Mouse (Mus musculus): ENCODE measurements around the gene Ren1. TPM values are rescaled to one million over a fixed set of nuclear protein-coding genes. Genes with fewer than 3 reads are reported as not detected.

Gene Ren1
- total and polyA plus RNA-seq, 2 experiments from 2014 or later, result 0.12 to 0.14 TPM

- Histone ChIP-seq H3K4me3 (ENCODE audit: low read depth, low read length) (no peak overlapping the region), H3K27ac (ENCODE audit: low read depth, low read length) (0 out of 2 replicates have a peak overlapping the region, but pooled peaks have one; percentile 5), H3K4me1 (ENCODE audit: insufficient read depth) (peaks cover 9% of the 10 kb centered on the region; the same call in 1 of the 2 replicates), H3K27me3 (ENCODE audit: insufficient read depth, low read length) (no peaks in the 10 kb centered on the region), H3K36me3 (ENCODE audit: insufficient read depth) (no peaks in the 10 kb centered on the region), H3K9me3 (ENCODE audit: low read length) (no peaks in the 10 kb centered on the region), H3K4me2 (ENCODE audit: low read depth) (no peak overlapping the region), H3K9ac (no peak overlapping the region)
- WGBS, result 57% methylated on average over 4 of the region's 4 CpGs
- peak; percentile 60 for DNase-seq
- peak; percentile 45; the same call in 1 of the 2 replicates for ATAC-seq
- TF ChIP-seq CTCF (IDR thresholded peaks at IDR 0.05; ENCODE audit: low read depth), result no peak
Measured at GRCm38 (mm10) chr1:133394702-133395101, 44.4 kb downstream of the Ren1 start.

- no peak for ATAC-seq
- Histone ChIP-seq H3K4me2 (ENCODE audit: low read depth) (no peak overlapping the region), H3K4me3 (ENCODE audit: low read depth, low read length) (no peak overlapping the region), H3K4me1 (ENCODE audit: insufficient read depth) (peaks cover 9% of the 10 kb centered on the region; the same call in 1 of the 2 replicates), H3K9ac (no peak overlapping the region), H3K9me3 (ENCODE audit: low read length) (no peaks in the 10 kb centered on the region), H3K27me3 (ENCODE audit: insufficient read depth, low read length) (no peaks in the 10 kb centered on the region), H3K36me3 (ENCODE audit: insufficient read depth) (no peaks in the 10 kb centered on the region), H3K27ac (ENCODE audit: low read depth, low read length) (no peak overlapping the region)
- no peak for TF ChIP-seq CTCF (IDR thresholded peaks at IDR 0.05; ENCODE audit: low read depth)
- no peak for DNase-seq
- 82% methylated on average over 5 of the region's 5 CpGs for WGBS
Measured at GRCm38 (mm10) chr1:133396693-133397092, 46.4 kb downstream of the Ren1 start.

DNA sequence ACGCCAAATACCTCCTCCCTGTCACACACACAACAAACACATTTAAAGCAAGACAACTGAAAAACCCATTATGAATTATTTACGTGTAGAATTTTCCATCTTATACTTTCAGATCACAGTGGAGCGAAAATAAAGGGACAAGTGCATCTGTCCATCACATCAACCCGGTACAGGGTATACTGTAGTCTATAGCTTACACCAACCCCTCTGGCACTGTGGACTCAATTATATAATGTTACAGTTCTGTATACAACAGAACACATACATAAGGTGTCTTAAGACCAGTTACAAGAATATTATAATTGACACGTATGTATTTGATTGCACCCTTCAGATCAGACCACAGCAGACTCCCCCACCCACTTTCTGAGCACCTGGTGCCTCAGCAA lies 46.8 kb downstream of the Ren1 start:
- DNase-seq (no peak), ATAC-seq (no peak)
- Histone ChIP-seq H3K4me1 (ENCODE audit: insufficient read depth) (peaks cover 9% of the 10 kb centered on the region; the same call in 1 of the 2 replicates), H3K4me3 (ENCODE audit: low read depth, low read length) (no peak overlapping the region), H3K9me3 (ENCODE audit: low read length) (no peaks in the 10 kb centered on the region), H3K9ac (peak overlapping the region; percentile 39; the same call in 1 of the 2 replicates), H3K4me2 (ENCODE audit: low read depth) (no peak overlapping the region), H3K27me3 (ENCODE audit: insufficient read depth, low read length) (no peaks in the 10 kb centered on the region), H3K36me3 (ENCODE audit: insufficient read depth) (no peaks in the 10 kb centered on the region), H3K27ac (ENCODE audit: low read depth, low read length) (peak overlapping the region; percentile 71; the same call in 1 of the 2 replicates)
- 58% methylated on average over 5 of the region's 5 CpGs for WGBS
- no peak for TF ChIP-seq CTCF (IDR thresholded peaks at IDR 0.05; ENCODE audit: low read depth)

DNA sequence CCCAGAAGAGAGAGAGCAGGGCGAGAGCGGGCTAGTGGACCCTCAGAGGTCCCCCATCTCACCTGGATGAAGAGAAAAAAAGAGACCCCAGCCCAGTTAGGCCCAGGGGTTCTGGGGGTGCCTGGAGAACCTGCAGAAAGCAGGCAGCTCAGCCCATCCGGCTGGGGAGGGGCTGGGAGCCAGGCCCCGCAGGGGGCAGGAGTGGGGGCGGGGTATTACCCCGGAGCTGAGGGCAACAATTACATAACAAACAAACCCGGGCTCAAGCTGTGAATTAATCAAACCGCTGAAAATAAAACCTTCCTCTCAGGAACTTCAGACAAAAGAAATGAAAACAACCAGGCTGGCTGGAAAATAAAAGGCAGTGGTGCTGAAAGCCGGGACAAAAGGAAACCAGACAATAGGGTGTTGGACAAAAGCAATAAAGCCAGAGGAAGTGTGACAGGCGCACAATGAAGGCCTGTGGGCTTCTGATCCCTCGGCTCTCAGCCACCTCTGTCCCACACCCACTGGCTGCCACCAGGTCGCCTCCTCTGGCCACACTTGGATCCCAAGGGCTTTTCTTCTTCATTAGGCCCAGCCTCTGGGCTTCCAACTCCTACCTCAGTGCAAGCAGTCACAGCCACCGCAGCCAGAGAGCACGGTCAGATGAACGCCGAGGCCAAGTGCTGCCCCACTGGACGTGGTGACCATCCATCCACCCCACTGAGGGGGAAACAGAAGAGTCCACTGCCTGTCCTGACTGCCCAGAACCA lies 47.4 kb downstream of the Ren1 start:
- WGBS, result 5% methylated on average over 17 of the region's 17 CpGs
- no peak overlapping the region for H3K4me3 ChIP-seq (ENCODE audit: low read depth, low read length)
- ATAC-seq (peak; percentile 63), DNase-seq (peak; percentile 36)
- H3K9ac ChIP-seq, result peak overlapping the region; percentile 39
- peak overlapping the region; percentile 71 for H3K27ac ChIP-seq (ENCODE audit: low read depth, low read length)
- H3K4me1 ChIP-seq (ENCODE audit: insufficient read depth), result peaks cover 9% of the 10 kb centered on the region; the same call in 1 of the 2 replicates
- H3K4me2 ChIP-seq (ENCODE audit: low read depth), result no peak overlapping the region; the same call in 1 of the 2 replicates
- TF ChIP-seq CTCF (IDR thresholded peaks at IDR 0.05; ENCODE audit: low read depth), result no peak
- no peaks in the 10 kb centered on the region for H3K9me3 ChIP-seq (ENCODE audit: low read length)
- no peaks in the 10 kb centered on the region for H3K27me3 ChIP-seq (ENCODE audit: insufficient read depth, low read length)
- H3K36me3 ChIP-seq (ENCODE audit: insufficient read depth), result no peaks in the 10 kb centered on the region

DNA sequence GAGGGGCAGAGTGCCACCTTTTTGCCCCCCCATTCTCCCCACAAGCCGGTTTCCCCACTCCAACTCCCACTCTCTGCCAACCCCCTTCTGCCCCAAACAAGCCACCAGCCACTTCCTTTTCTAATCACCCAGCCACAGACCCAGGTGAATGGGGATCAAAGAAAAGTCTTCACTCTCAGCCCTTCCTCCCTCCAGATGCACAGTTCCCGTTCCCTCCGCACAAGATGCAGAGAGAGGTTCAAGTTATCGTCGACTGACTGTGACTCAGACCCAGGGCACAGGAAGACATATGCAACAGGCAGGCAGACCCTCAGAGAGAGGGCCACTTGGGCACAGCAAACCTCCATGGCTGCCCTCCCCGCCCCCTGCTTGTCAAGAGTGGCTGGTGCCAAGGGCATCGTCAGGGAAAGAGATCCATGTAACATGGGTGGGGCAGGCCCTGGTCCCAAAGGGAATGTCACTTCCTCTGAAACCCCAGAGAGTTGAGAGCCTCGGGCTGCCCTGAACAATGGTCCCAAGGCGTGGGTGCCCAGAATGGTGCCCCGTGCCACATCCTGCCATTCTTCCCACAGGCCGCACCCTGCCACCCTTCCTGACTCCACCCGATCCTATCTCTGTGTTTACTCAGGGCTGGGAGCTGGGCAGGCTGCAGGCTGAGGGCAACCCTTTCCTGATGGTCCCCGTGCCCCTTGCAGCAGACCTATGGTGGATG lies 49.9 kb downstream of the Ren1 start:
- Histone ChIP-seq H3K4me2 (ENCODE audit: low read depth) (no peak overlapping the region), H3K9ac (no peak overlapping the region), H3K27ac (ENCODE audit: low read depth, low read length) (no peak overlapping the region), H3K27me3 (ENCODE audit: insufficient read depth, low read length) (no peaks in the 10 kb centered on the region), H3K4me1 (ENCODE audit: insufficient read depth) (peaks cover 9% of the 10 kb centered on the region; the same call in 1 of the 2 replicates), H3K36me3 (ENCODE audit: insufficient read depth) (no peaks in the 10 kb centered on the region), H3K9me3 (ENCODE audit: low read length) (no peaks in the 10 kb centered on the region), H3K4me3 (ENCODE audit: low read depth, low read length) (no peak overlapping the region)
- DNase-seq, result no peak
- TF ChIP-seq CTCF (IDR thresholded peaks at IDR 0.05; ENCODE audit: low read depth), result no peak
- WGBS, result 84% methylated on average over 13 of the region's 13 CpGs
- no peak for ATAC-seq

DNA sequence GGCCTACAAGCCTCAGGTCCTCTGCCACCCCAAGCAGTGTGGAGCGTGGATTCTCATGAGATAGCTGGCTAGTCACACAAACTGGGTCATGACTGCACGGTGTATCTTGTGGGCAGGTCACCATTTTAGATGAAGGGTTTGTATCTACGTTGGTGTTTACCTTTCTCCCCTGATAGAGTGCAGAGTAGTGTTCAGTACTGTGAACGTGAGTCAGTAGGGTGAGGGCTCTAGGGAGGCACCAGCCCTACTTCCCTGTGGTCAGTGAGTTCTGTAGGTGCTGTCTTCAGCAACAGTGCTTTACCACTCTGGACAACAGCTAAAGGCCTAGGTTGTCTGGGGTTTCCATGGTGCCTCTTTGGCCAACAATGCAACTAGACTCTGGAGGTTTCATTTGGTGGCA lies 53.7 kb downstream of the Ren1 start:
- no peaks in the 10 kb centered on the region for H3K4me1 ChIP-seq (ENCODE audit: insufficient read depth)
- H3K9ac ChIP-seq, result no peak overlapping the region
- no peak for ATAC-seq
- H3K4me2 ChIP-seq (ENCODE audit: low read depth), result no peak overlapping the region
- H3K36me3 ChIP-seq (ENCODE audit: insufficient read depth), result no peaks in the 10 kb centered on the region
- WGBS, result 94% methylated on average over 4 of the region's 4 CpGs
- no peaks in the 10 kb centered on the region for H3K27me3 ChIP-seq (ENCODE audit: insufficient read depth, low read length)
- no peak for TF ChIP-seq CTCF (IDR thresholded peaks at IDR 0.05; ENCODE audit: low read depth)
- DNase-seq, result no peak
- H3K9me3 ChIP-seq (ENCODE audit: low read length), result no peaks in the 10 kb centered on the region
- H3K27ac ChIP-seq (ENCODE audit: low read depth, low read length), result no peak overlapping the region
- H3K4me3 ChIP-seq (ENCODE audit: low read depth, low read length), result no peak overlapping the region

- Histone ChIP-seq H3K4me3 (ENCODE audit: low read depth, low read length) (no peak overlapping the region), H3K9me3 (ENCODE audit: low read length) (no peaks in the 10 kb centered on the region), H3K9ac (no peak overlapping the region), H3K4me2 (ENCODE audit: low read depth) (no peak overlapping the region), H3K27ac (ENCODE audit: low read depth, low read length) (no peak overlapping the region), H3K36me3 (ENCODE audit: insufficient read depth) (no peaks in the 10 kb centered on the region), H3K4me1 (ENCODE audit: insufficient read depth) (no peaks in the 10 kb centered on the region), H3K27me3 (ENCODE audit: insufficient read depth, low read length) (no peaks in the 10 kb centered on the region)
- ATAC-seq, result no peak
- TF ChIP-seq CTCF (IDR thresholded peaks at IDR 0.05; ENCODE audit: low read depth), result no peak
- no peak for DNase-seq
- WGBS, result 94% methylated on average over 7 of the region's 7 CpGs
Measured at GRCm38 (mm10) chr1:133406614-133407013, 56.3 kb downstream of the Ren1 start.
